Mouse (Mus musculus): ENCODE results near the gene Psmd5. TPM values are rescaled to one million over a fixed set of nuclear protein-coding genes. Genes with fewer than 3 reads are reported as not detected.
"Not testable (repeated sequence)": the region's sequence is repeated elsewhere in the genome, so short reads cannot be mapped to it uniquely, and the experiment has no call there.

The Psmd5 gene
- polyA plus RNA-seq, 1 experiment from 2014 or later: 60.0 TPM

DNA sequence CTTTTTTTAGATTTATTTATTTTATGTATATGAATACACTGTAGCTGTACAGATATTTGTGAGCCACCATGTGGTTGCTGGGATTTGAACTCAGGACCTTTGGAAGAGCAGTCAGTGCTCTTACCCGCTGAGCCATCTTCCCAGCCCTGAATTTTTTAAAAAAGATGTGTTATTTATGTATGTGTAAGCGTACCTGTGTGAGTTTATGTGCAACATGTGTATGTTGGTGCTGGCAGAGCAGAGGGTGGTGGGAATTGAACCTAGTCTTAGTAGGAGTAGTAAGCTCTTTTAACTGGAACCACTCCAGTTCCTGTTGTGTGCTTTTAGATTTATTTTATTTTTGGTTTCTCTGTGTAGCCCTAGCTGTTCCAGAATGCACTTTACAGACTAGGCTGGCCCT, 70.6 kb downstream of the Psmd5 start:
- Histone ChIP-seq H3K27ac (ENCODE audit: poor library complexity, severe bottlenecking) (no peak overlapping the region), H3K4me1 (replicated peaks) (peaks cover 18% of the 10 kb centered on the region), H3K4me3 (no peak overlapping the region), H3K4me2 (peak overlapping the region; percentile 4; the same call in 1 of the 2 replicates), H3K9me3 (replicated peaks) (no peaks in the 10 kb centered on the region), H3K9ac (no peak overlapping the region), H3K36me3 (peaks cover 28% of the 10 kb centered on the region), H3K27me3 (replicated peaks) (no peaks in the 10 kb centered on the region)
- 92% methylated on average over 2 of the region's 2 CpGs for WGBS
- ATAC-seq (ENCODE audit: insufficient number of reproducible peaks, low FRiP score): no peak

GRCm38 (mm10) chr2:34803746-34804145, 71.0 kb downstream of the Psmd5 start:
- Histone ChIP-seq H3K4me2 (peak overlapping the region; percentile 50), H3K27me3 (replicated peaks) (no peaks in the 10 kb centered on the region), H3K27ac (ENCODE audit: poor library complexity, severe bottlenecking) (no peak overlapping the region), H3K9ac (peak overlapping the region; percentile 62; the same call in 1 of the 2 replicates), H3K9me3 (replicated peaks) (no peaks in the 10 kb centered on the region), H3K4me3 (peak overlapping the region; percentile 11), H3K36me3 (peaks cover 24% of the 10 kb centered on the region), H3K4me1 (replicated peaks) (peaks cover 20% of the 10 kb centered on the region)
- ATAC-seq (ENCODE audit: insufficient number of reproducible peaks, low FRiP score): no peak
- WGBS: 82% methylated on average over 3 of the region's 3 CpGs

- not testable (repeated sequence) for H3K27me3 ChIP-seq (replicated peaks); H3K9me3 ChIP-seq (replicated peaks)
- peak; percentile 65 for ATAC-seq (ENCODE audit: insufficient number of reproducible peaks, low FRiP score)
- Histone ChIP-seq H3K4me2 (peak overlapping the region; percentile 81), H3K4me1 (replicated peaks) (peaks cover 23% of the 10 kb centered on the region), H3K9ac (peak overlapping the region; percentile 90), H3K27ac (ENCODE audit: poor library complexity, severe bottlenecking) (peak overlapping the region; percentile 97), H3K36me3 (peaks cover 19% of the 10 kb centered on the region), H3K4me3 (peak overlapping the region; percentile 81)
- WGBS: under 1% methylated on average over 32 of the region's 32 CpGs
These were observed 72.1 kb downstream of the Psmd5 start for GRCm38 (mm10) chr2:34802565-34803245.

DNA sequence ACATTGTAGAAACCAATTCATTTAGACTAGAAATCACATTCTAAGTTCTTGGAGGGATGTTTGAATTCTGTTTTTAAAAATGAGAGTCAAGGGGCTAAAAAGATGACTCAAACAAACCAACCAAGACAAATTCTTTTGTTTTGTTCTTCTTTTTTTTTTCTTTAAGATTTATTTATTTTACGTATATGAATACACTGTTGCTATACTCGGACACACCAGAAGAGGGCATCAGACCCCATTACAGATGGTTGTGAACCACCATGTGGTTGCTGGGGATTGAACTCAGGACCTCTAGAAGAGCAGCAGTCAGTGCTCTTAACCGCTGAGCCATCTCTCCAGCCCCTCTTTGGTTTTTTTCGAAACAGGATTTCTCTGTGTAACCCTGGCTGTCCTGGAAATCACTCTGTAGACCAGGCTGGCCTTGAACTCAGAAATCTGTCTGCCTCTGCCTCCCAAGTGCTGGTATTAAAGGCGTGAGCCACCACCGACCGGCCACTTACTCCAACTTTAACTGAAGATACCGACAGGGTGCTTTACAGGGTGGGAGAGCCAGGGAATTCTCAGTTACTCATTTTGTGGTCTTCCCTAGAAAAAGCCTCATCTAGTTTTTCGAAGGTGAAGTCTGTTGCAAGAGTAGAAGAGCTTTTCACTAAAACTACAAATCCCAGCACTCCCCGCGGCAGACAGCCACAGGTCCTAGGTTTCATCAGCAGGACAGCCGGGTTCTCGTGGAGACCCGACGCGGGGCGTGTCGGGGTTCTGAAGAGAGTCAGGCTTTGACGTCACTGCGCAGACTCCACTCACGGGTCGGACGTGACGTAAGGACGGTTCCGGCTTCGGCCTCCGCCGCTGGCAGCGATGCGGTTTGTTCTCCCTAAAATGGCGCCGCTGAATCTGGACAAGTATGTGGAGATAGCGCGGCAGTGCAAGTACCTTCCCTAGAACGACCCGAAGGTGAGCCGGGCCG, 73.0 kb downstream of the Psmd5 start:
- H3K27me3 ChIP-seq (replicated peaks): no peaks in the 10 kb centered on the region
- H3K4me1 ChIP-seq (replicated peaks): peaks cover 23% of the 10 kb centered on the region
- H3K9ac ChIP-seq: peak overlapping the region; percentile 90
- peaks cover 16% of the 10 kb centered on the region for H3K36me3 ChIP-seq
- 5% methylated on average over 39 of the region's 39 CpGs for WGBS
- peak overlapping the region; percentile 81 for H3K4me3 ChIP-seq
- H3K9me3 ChIP-seq (replicated peaks): no peaks in the 10 kb centered on the region
- H3K27ac ChIP-seq (ENCODE audit: poor library complexity, severe bottlenecking): peak overlapping the region; percentile 97
- ATAC-seq (ENCODE audit: insufficient number of reproducible peaks, low FRiP score): peak; percentile 96
- H3K4me2 ChIP-seq: peak overlapping the region; percentile 60

- no peak overlapping the region for H3K9ac ChIP-seq
- no peaks in the 10 kb centered on the region for H3K9me3 ChIP-seq (replicated peaks)
- WGBS: 60% methylated on average over 7 of the region's 7 CpGs
- H3K36me3 ChIP-seq: peaks cover 19% of the 10 kb centered on the region
- H3K4me1 ChIP-seq (replicated peaks): peaks cover 21% of the 10 kb centered on the region
- peak overlapping the region; percentile 75; the same call in 1 of the 2 replicates for H3K4me2 ChIP-seq
- H3K4me3 ChIP-seq: peak overlapping the region; percentile 70; the same call in 1 of the 2 replicates
- H3K27ac ChIP-seq (ENCODE audit: poor library complexity, severe bottlenecking): no peak overlapping the region; the same call in 1 of the 2 replicates
- no peaks in the 10 kb centered on the region for H3K27me3 ChIP-seq (replicated peaks)
- ATAC-seq (ENCODE audit: insufficient number of reproducible peaks, low FRiP score): no peak
These were observed 74.4 kb downstream of the Psmd5 start for GRCm38 (mm10) chr2:34800371-34800770.

Other genes with a start within 250 kb of the Psmd5 start
- 78.5 and 81.3 TPM in 2 replicates for gene Gapvd1, start 119.7 kb downstream of the Psmd5 start, polyA plus RNA-seq (2016; fragmentation: Nextera tagmentation; extraction: Ambion mirVana)
- gene Hspa5, start 103.0 kb downstream of the Psmd5 start, polyA plus RNA-seq (2016; fragmentation: Nextera tagmentation; extraction: Ambion mirVana): 916 and 917 TPM in 2 replicates
- 26.0 and 26.1 TPM in 2 replicates for gene Rabepk, start 75.1 kb downstream of the Psmd5 start, polyA plus RNA-seq (2016; fragmentation: Nextera tagmentation; extraction: Ambion mirVana)
- gene Fbxw2, start 48.7 kb downstream of the Psmd5 start, polyA plus RNA-seq (2016; fragmentation: Nextera tagmentation; extraction: Ambion mirVana): 60.1 and 66.9 TPM in 2 replicates
- gene Gm34653, start 42.0 kb downstream of the Psmd5 start, polyA plus RNA-seq (2016; fragmentation: Nextera tagmentation; extraction: Ambion mirVana): not detected in 2 replicates
- not detected in 2 replicates for gene Cutal, start 572 bp downstream of the Psmd5 start, polyA plus RNA-seq (2016; fragmentation: Nextera tagmentation; extraction: Ambion mirVana)
- gene Phf19, start 39.1 kb upstream of the Psmd5 start, polyA plus RNA-seq (2016; fragmentation: Nextera tagmentation; extraction: Ambion mirVana): 2.6 and 3.2 TPM in 2 replicates
- 1.2 and 1.3 TPM in 2 replicates for gene Traf1, start 86.8 kb upstream of the Psmd5 start, polyA plus RNA-seq (2016; fragmentation: Nextera tagmentation; extraction: Ambion mirVana)
- gene Hc, start 186.5 kb upstream of the Psmd5 start, polyA plus RNA-seq (2016; fragmentation: Nextera tagmentation; extraction: Ambion mirVana): 0.17 TPM in 1 of 2 replicates, not detected in the other
- 0.31 and 0.47 TPM in 2 replicates for gene AI182371, start 226.6 kb upstream of the Psmd5 start, polyA plus RNA-seq (2016; fragmentation: Nextera tagmentation; extraction: Ambion mirVana)
- gene Cntrl, start 234.5 kb upstream of the Psmd5 start, polyA plus RNA-seq (2016; fragmentation: Nextera tagmentation; extraction: Ambion mirVana): 22.0 and 23.0 TPM in 2 replicates

All from heart, embryonic 12.5 days (tissue).